Mouse (Mus musculus): ENCODE data around the gene Mrpl52.

Mrpl52 gene

GRCm38 (mm10) chr14:54475941-54476844 lies 49.5 kb downstream of the Mrpl52 start, which contains the start of gene Rem2:
Gene Rem2 (plus strand): TSS chr14:54476100.
- DNase-seq, result peak; percentile 64

DNA sequence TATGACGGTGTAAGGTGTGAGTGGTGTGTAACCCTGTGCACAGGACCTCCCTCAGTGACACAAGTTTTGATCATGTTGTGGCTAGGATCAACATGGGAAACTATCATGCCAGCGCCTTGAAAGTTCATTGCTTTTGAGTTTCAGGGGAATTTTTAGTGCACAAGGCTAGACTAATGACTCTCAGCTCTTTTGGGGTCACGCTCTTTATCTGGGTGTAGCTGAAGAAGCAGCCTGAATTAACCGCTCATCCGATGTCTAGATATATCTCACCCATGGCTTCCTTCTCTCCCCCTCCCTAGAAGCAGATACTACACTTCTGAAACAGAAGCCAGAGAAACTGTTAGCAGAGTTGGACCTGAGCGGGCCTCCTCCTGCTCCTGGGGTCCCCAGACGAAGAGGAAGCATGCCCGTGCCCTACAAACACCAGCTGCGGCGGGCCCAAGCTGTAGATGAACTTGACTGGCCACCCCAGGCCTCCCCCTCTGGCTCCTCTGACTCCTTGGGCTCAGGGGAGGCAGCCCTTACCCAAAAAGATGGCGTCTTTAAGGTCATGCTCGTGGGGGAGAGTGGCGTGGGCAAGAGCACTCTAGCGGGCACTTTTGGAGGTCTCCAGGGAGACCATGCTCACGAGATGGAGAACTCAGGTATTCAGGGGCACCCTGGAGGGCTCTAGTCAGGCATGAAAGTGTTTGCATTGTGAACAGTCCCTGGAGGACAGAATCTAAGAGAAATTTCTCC lies 50.6 kb downstream of the Mrpl52 start:
- no peak for DNase-seq

All from layer of hippocampus, adult 9-11 months (tissue).